Mouse (Mus musculus) heart, embryonic 14.5 days (tissue): Measurements from ENCODE around the gene Ift43. TPM values are rescaled to one million over a fixed set of nuclear protein-coding genes. Genes with fewer than 3 reads are reported as not detected.
A peak's percentile ranks its signal among the peaks of the same experiment; 100 is the strongest.

ENCODE experiments used
- ATAC-seq: fragments of 200-750 bp; cut with Nextera tagmentation; 2 replicates; pipeline ENCODE4 v1.8.0; 2017; ENCODE audit warnings: low read depth, moderate TSS enrichment; ENCODE audit not compliant: insufficient number of reproducible peaks, insufficient read depth, low FRiP score
- H3K27ac ChIP-seq, 2 experiments: fragments of 200-500 bp in 1 of 2; fragments of 300-500 bp in 1 of 2; sonication (generic) in 1 of 2; replicated peaks in 1 of 2; 2 replicates each; pipeline ENCODE4 v1.5.1; 2012 to 2014; ENCODE audit warnings: low read depth in 2 of 2, low read length in 2 of 2, control low read depth in 1 of 2, mild to moderate bottlenecking in 1 of 2, mixed read lengths in 1 of 2; ENCODE audit not compliant: control insufficient read depth in 1 of 2, insufficient read depth in 1 of 2
- H3K27me3 ChIP-seq: fragments of 300-500 bp; sonication (generic); 2 replicates; pipeline ENCODE4 v1.6.1; 2014; ENCODE audit warnings: mild to moderate bottlenecking, low read length, control low read depth; ENCODE audit not compliant: control insufficient read depth, insufficient read depth
- H3K36me3 ChIP-seq: fragments of 300-500 bp; sonication (generic); 2 replicates; pipeline ENCODE4 v1.6.1; 2014; ENCODE audit warnings: mild to moderate bottlenecking, control low read depth, low read length, mixed read lengths; ENCODE audit not compliant: control insufficient read depth, insufficient read depth
- H3K4me1 ChIP-seq, 2 experiments: fragments of 200-500 bp in 1 of 2; fragments of 300-500 bp in 1 of 2; sonication (generic) in 1 of 2; 2 replicates each; pipeline ENCODE4 v1.6.1; 2012 to 2014; ENCODE audit warnings: low read length in 2 of 2, control low read depth in 1 of 2, mixed read lengths in 1 of 2; ENCODE audit not compliant: control insufficient read depth in 2 of 2, insufficient read depth in 2 of 2
- H3K4me2 ChIP-seq: fragments of 300-500 bp; sonication (generic); 2 replicates; pipeline ENCODE4 v1.6.1; 2014; ENCODE audit warnings: mild to moderate bottlenecking, low read length
- H3K4me3 ChIP-seq, 2 experiments: fragments of 200-500 bp in 1 of 2; fragments of 300-500 bp in 1 of 2; sonication (generic) in 1 of 2; 2 replicates each; pipeline ENCODE4 v1.5.1; 2012 to 2014; ENCODE audit warnings: low read length in 2 of 2, mild to moderate bottlenecking in 2 of 2, control low read depth in 1 of 2, low read depth in 1 of 2, moderate library complexity in 1 of 2; ENCODE audit not compliant: control insufficient read depth in 1 of 2, insufficient read depth in 1 of 2
- H3K9ac ChIP-seq: fragments of 300-500 bp; sonication (generic); 2 replicates; pipeline ENCODE4 v1.6.1; 2014; ENCODE audit warnings: mild to moderate bottlenecking, low read length
- H3K9me3 ChIP-seq: fragments of 300-500 bp; sonication (generic); 2 replicates; pipeline ENCODE4 v1.6.1; 2016; ENCODE audit warnings: low read length, control low read depth; ENCODE audit not compliant: control insufficient read depth
- WGBS: fragments of 180-500 bp; shearing (Covaris S2); extraction: QIAGEN DNeasy Blood & Tissue Kit; methylation state at CpG from one replicate; pipeline ENCODE4 v1.1.7; 2014; 5-methylcytosine and 5-hydroxymethylcytosine counted together
- polyA plus RNA-seq: library from polyadenylated mRNA; unstranded; fragments of >200 nt; fragmentation: Nextera tagmentation; extraction: Ambion mirVana; gene quantifications from 2 replicates; pipeline ENCODE4 v1.2.1, GENCODE M21; 2014

Ift43 gene
- polyA plus RNA-seq, 1 experiment from 2014 or later, result 142 TPM

GRCm38 (mm10) chr12:86105546-86105945, 23.2 kb downstream of the Ift43 start:
- Histone ChIP-seq H3K9ac (no peak overlapping the region), H3K4me2 (no peak overlapping the region), H3K9me3 (no peaks in the 10 kb centered on the region), H3K4me3 (no peak overlapping the region), H3K27ac (peak overlapping the region; percentile 95 to 99; a peak in 3 of 4 replicates), H3K36me3 (peaks cover 12% of the 10 kb centered on the region; the same call in 1 of the 2 replicates), H3K4me1 (peaks cover 32 to 42% of the 10 kb centered on the region in 2 experiments), H3K27me3 (no peaks in the 10 kb centered on the region)
- WGBS, result 67% methylated on average over 10 of the region's 10 CpGs
- no peak for ATAC-seq

GRCm38 (mm10) chr12:86106086-86106485, 23.7 kb downstream of the Ift43 start:
- no peak overlapping the region for H3K9ac ChIP-seq
- peaks cover 26 to 37% of the 10 kb centered on the region in 2 experiments for H3K4me1 ChIP-seq
- no peak overlapping the region for H3K27ac ChIP-seq
- WGBS, result 90% methylated on average over 9 of the region's 9 CpGs
- no peak for ATAC-seq
- no peaks in the 10 kb centered on the region for H3K27me3 ChIP-seq
- H3K9me3 ChIP-seq, result no peaks in the 10 kb centered on the region
- H3K36me3 ChIP-seq, result peaks cover 16% of the 10 kb centered on the region; the same call in 1 of the 2 replicates
- H3K4me3 ChIP-seq, result no peak overlapping the region
- no peak overlapping the region for H3K4me2 ChIP-seq

GRCm38 (mm10) chr12:86107645-86108044, 25.3 kb downstream of the Ift43 start:
- Histone ChIP-seq H3K27ac (no peak overlapping the region), H3K4me3 (no peak overlapping the region), H3K9me3 (no peaks in the 10 kb centered on the region), H3K27me3 (no peaks in the 10 kb centered on the region), H3K4me1 (peaks cover 20 to 30% of the 10 kb centered on the region in 2 experiments), H3K9ac (no peak overlapping the region), H3K36me3 (peaks cover 31% of the 10 kb centered on the region), H3K4me2 (no peak overlapping the region)
- ATAC-seq, result no peak
- 78% methylated on average over 7 of the region's 7 CpGs for WGBS

GRCm38 (mm10) chr12:86109531-86109930, 27.2 kb downstream of the Ift43 start:
- Histone ChIP-seq H3K4me2 (no peak overlapping the region), H3K27ac (no peak overlapping the region; a peak in 1 of 4 replicates), H3K36me3 (peaks cover 42% of the 10 kb centered on the region), H3K9me3 (no peaks in the 10 kb centered on the region), H3K4me3 (no peak overlapping the region), H3K27me3 (no peaks in the 10 kb centered on the region), H3K9ac (no peak overlapping the region), H3K4me1 (peaks cover 9 to 14% of the 10 kb centered on the region in 2 experiments)
- ATAC-seq, result no peak
- WGBS, result 84% methylated on average over 4 of the region's 4 CpGs

GRCm38 (mm10) chr12:86110637-86111036, 28.3 kb downstream of the Ift43 start:
- WGBS, result 100% methylated on average over 2 of the region's 2 CpGs

GRCm38 (mm10) chr12:86116295-86116835, 34.0 kb downstream of the Ift43 start:
- H3K27me3 ChIP-seq, result no peaks in the 10 kb centered on the region
- H3K4me3 ChIP-seq, result no peak overlapping the region
- H3K9me3 ChIP-seq, result no peaks in the 10 kb centered on the region
- peaks cover 29% of the 10 kb centered on the region for H3K36me3 ChIP-seq
- 83% methylated on average over 15 of the region's 15 CpGs for WGBS
- H3K4me1 ChIP-seq, result no peaks in the 10 kb centered on the region
- no peak overlapping the region for H3K9ac ChIP-seq
- H3K4me2 ChIP-seq, result no peak overlapping the region
- H3K27ac ChIP-seq, result no peak overlapping the region
- no peak for ATAC-seq

More at GRCm38 (mm10) chr12:86110637-86111036, 28.3 kb downstream of the Ift43 start:
- Histone ChIP-seq H3K4me3 (no peak overlapping the region), H3K36me3 (peaks cover 48% of the 10 kb centered on the region), H3K27me3 (no peaks in the 10 kb centered on the region), H3K9me3 (no peaks in the 10 kb centered on the region), H3K4me1 (peaks cover under 1 to 4% of the 10 kb centered on the region in 2 experiments; a peak in 2 of 4 replicates), H3K9ac (no peak overlapping the region), H3K27ac (no peak overlapping the region), H3K4me2 (no peak overlapping the region)
- no peak for ATAC-seq

- H3K9ac ChIP-seq, result no peak overlapping the region
- no peaks in the 10 kb centered on the region for H3K27me3 ChIP-seq
- no peak for ATAC-seq
- H3K4me3 ChIP-seq, result no peak overlapping the region
- H3K4me1 ChIP-seq, result peaks cover 0 to 2% of the 10 kb centered on the region in 2 experiments; a peak in 2 of 4 replicates
- H3K36me3 ChIP-seq, result peaks cover 4% of the 10 kb centered on the region; the same call in 1 of the 2 replicates
- no peak overlapping the region for H3K4me2 ChIP-seq
- WGBS, result 86% methylated on average over 6 of the region's 6 CpGs
- no peaks in the 10 kb centered on the region for H3K9me3 ChIP-seq
- H3K27ac ChIP-seq, result no peak overlapping the region
Observed at GRCm38 (mm10) chr12:86124016-86124415, 41.7 kb downstream of the Ift43 start.

GRCm38 (mm10) chr12:86128122-86128521, 45.8 kb downstream of the Ift43 start:
- H3K4me3 ChIP-seq, result no peak overlapping the region
- peaks cover 9 to 11% of the 10 kb centered on the region in 2 experiments for H3K4me1 ChIP-seq
- peaks cover 4% of the 10 kb centered on the region; the same call in 1 of the 2 replicates for H3K36me3 ChIP-seq
- H3K27ac ChIP-seq, result no peak overlapping the region
- no peaks in the 10 kb centered on the region for H3K27me3 ChIP-seq
- no peak overlapping the region for H3K9ac ChIP-seq
- 74% methylated on average over 6 of the region's 6 CpGs for WGBS
- H3K9me3 ChIP-seq, result no peaks in the 10 kb centered on the region
- ATAC-seq, result no peak
- no peak overlapping the region for H3K4me2 ChIP-seq
